ENCODE assay signal across 17 mouse cellular contexts in genomic region chr13:48851719-48852118, GRCm38 (mm10). TPM values are rescaled to one million over a fixed set of nuclear protein-coding genes. Genes with fewer than 3 reads are reported as not detected.
DNase-seq lines count a peak whose midpoint lies in the region; ATAC-seq lines count a peak whose summit lies in the region.
"Had no signal": no experiment of that assay in that cellular context is flagged by ENCODE, and none has a peak within 500 bp of the region (broad histone marks: within the 10 kb centered on the region; RNA-seq: fewer than 3 reads in every experiment).

No protein-coding gene starts in this region.

- WGBS in heart, embryonic 12.5 days, result 79% methylated on average over 5 of the region's 5 CpGs
- 88% methylated on average over 5 of the region's 5 CpGs for WGBS in midbrain, embryonic 10.5 days
- WGBS in midbrain, embryonic 13.5 days, result 91% methylated on average over 5 of the region's 5 CpGs
- WGBS in intestine, embryonic 16.5 days, result 70% methylated on average over 5 of the region's 5 CpGs

- H3K4me1 ChIP-seq in heart, embryonic 12.5 days (replicated peaks), result peaks cover 77% of the 10 kb centered on the region
- H3K4me1 ChIP-seq in midbrain, embryonic 10.5 days, result peaks cover 77% of the 10 kb centered on the region
- H3K4me1 ChIP-seq in midbrain, embryonic 13.5 days (replicated peaks), result peaks cover 79% of the 10 kb centered on the region
- H3K4me1 ChIP-seq in intestine, embryonic 16.5 days (ENCODE audit: control insufficient read depth, insufficient read depth, low read length), result peaks cover 63% of the 10 kb centered on the region

- H3K9ac ChIP-seq in heart, embryonic 12.5 days, result peak overlapping the region; percentile 26; the same call in 1 of the 2 replicates
- H3K9ac ChIP-seq in midbrain, embryonic 13.5 days (replicated peaks), result no peak overlapping the region
- H3K9ac ChIP-seq in intestine, embryonic 16.5 days (ENCODE audit: low read depth, low read length), result peak overlapping the region; percentile 15; the same call in 1 of the 2 replicates
- H3K9ac ChIP-seq: embryonic facial prominence, embryonic 15.5 days; forebrain, embryonic 15.5 days; hindbrain, embryonic 15.5 days had no signal

- no peak overlapping the region for H3K4me2 ChIP-seq in heart, embryonic 12.5 days
- no peak overlapping the region for H3K4me2 ChIP-seq in midbrain, embryonic 13.5 days (replicated peaks)
- no peak overlapping the region for H3K4me2 ChIP-seq in intestine, embryonic 16.5 days (ENCODE audit: low read depth, low read length)
- H3K4me2 ChIP-seq: embryonic facial prominence, embryonic 15.5 days; forebrain, embryonic 15.5 days; hindbrain, embryonic 15.5 days had no signal

- no peaks in the 10 kb centered on the region for H3K27me3 ChIP-seq in heart, embryonic 12.5 days (replicated peaks)
- H3K27me3 ChIP-seq in midbrain, embryonic 10.5 days (ENCODE audit: low read depth, poor library complexity, severe bottlenecking), result no peaks in the 10 kb centered on the region
- H3K27me3 ChIP-seq in midbrain, embryonic 13.5 days, result no peaks in the 10 kb centered on the region
- no peaks in the 10 kb centered on the region for H3K27me3 ChIP-seq in intestine, embryonic 16.5 days (replicated peaks; ENCODE audit: control insufficient read depth, insufficient read depth, low read length)
- H3K27me3 ChIP-seq: embryonic facial prominence, embryonic 15.5 days; forebrain, embryonic 15.5 days; hindbrain, embryonic 15.5 days had no signal

- no peaks in the 10 kb centered on the region for H3K36me3 ChIP-seq in heart, embryonic 12.5 days
- H3K36me3 ChIP-seq in midbrain, embryonic 10.5 days, result peaks cover 7% of the 10 kb centered on the region; the same call in 1 of the 2 replicates
- peaks cover 5% of the 10 kb centered on the region; the same call in 1 of the 2 replicates for H3K36me3 ChIP-seq in midbrain, embryonic 13.5 days
- no peaks in the 10 kb centered on the region for H3K36me3 ChIP-seq in intestine, embryonic 16.5 days (ENCODE audit: control insufficient read depth, insufficient read depth, low read length)
- H3K36me3 ChIP-seq: embryonic facial prominence, embryonic 15.5 days; forebrain, embryonic 15.5 days; hindbrain, embryonic 15.5 days had no signal

- no peak overlapping the region for H3K27ac ChIP-seq in heart, embryonic 12.5 days (ENCODE audit: poor library complexity, severe bottlenecking)
- H3K27ac ChIP-seq in midbrain, embryonic 10.5 days (replicated peaks), result 0 out of 2 replicates have a peak overlapping the region, but pooled peaks have one; percentile 49
- no peak overlapping the region for H3K27ac ChIP-seq in midbrain, embryonic 13.5 days
- H3K27ac ChIP-seq in intestine, embryonic 16.5 days (ENCODE audit: low read length), result peak overlapping the region; percentile 27; the same call in 1 of the 2 replicates
- H3K27ac ChIP-seq: embryonic facial prominence, embryonic 15.5 days; hindbrain, embryonic 15.5 days had no signal

- no peak for DNase-seq in heart, adult 8-10 months (ENCODE audit: low spot score)
- no peak for DNase-seq in midbrain, embryonic 10.5 days (ENCODE audit: low spot score)
- DNase-seq: adrenal gland, adult 2 months; adrenal gland, postnatal 25 days; cerebellum, adult 18-20 months; cerebellum, postnatal 14 days; embryo, embryonic 11 days; gastrocnemius, postnatal 10 days; heart, postnatal 36 days had no signal

- H3K9me3 ChIP-seq in heart, embryonic 12.5 days (replicated peaks), result no peaks in the 10 kb centered on the region
- H3K9me3 ChIP-seq in midbrain, embryonic 10.5 days (replicated peaks), result no peaks in the 10 kb centered on the region
- no peaks in the 10 kb centered on the region for H3K9me3 ChIP-seq in midbrain, embryonic 13.5 days
- no peaks in the 10 kb centered on the region for H3K9me3 ChIP-seq in intestine, embryonic 16.5 days (ENCODE audit: control insufficient read depth, low read length)
- H3K9me3 ChIP-seq: embryonic facial prominence, embryonic 15.5 days; forebrain, embryonic 15.5 days; hindbrain, embryonic 15.5 days had no signal

- ATAC-seq in heart, embryonic 12.5 days (ENCODE audit: insufficient number of reproducible peaks, low FRiP score), result no peak
- ATAC-seq in midbrain, embryonic 13.5 days, result no peak
- no peak for ATAC-seq in intestine, embryonic 16.5 days
- no peak for ATAC-seq in granulocyte monocyte progenitor cell, adult 5-6 weeks (replicated peaks; ENCODE audit: poor library complexity, severe bottlenecking)
- ATAC-seq: forebrain, embryonic 15.5 days had no signal

- H3K4me3 ChIP-seq in heart, embryonic 12.5 days, result no peak overlapping the region
- no peak overlapping the region for H3K4me3 ChIP-seq in midbrain, embryonic 10.5 days
- no peak overlapping the region for H3K4me3 ChIP-seq in midbrain, embryonic 13.5 days (replicated peaks)
- H3K4me3 ChIP-seq in intestine, embryonic 16.5 days (ENCODE audit: low read length), result no peak overlapping the region
- H3K4me3 ChIP-seq: embryonic facial prominence, embryonic 15.5 days; erythroblast, embryonic 14.5 days; forebrain, embryonic 15.5 days; hindbrain, embryonic 15.5 days had no signal

RNA-seq across cellular contexts. Expression of gene Phf2, which starts 19.2 kb away (rescaled TPM):
- 4.9 and 5.7 TPM in 2 replicates for polyA plus RNA-seq in heart, embryonic 12.5 days (2016; fragmentation: Nextera tagmentation; extraction: Ambion mirVana)
- total RNA-seq in heart, adult 8-10 months (2022), result 10 to 100 TPM; 26.8 to 31.5 (median 29.9) TPM
- polyA plus RNA-seq in midbrain, embryonic 10.5 days (2016; fragmentation: Nextera tagmentation; extraction: Ambion mirVana), result 6.6 and 9.3 TPM in 2 replicates
- 10.6 and 12.0 TPM in 2 replicates for polyA plus RNA-seq in midbrain, embryonic 13.5 days (2015; fragmentation: Nextera tagmentation; extraction: Ambion mirVana)
- 3.9 and 4.5 TPM in 2 replicates for polyA plus RNA-seq in intestine, embryonic 16.5 days (2015; fragmentation: Nextera tagmentation; extraction: Ambion mirVana)
- total RNA-seq in granulocyte monocyte progenitor cell, adult 5-6 weeks (2014; fragmentation: Nextera tagmentation), result 16.7 and 26.7 TPM in 2 replicates
- 6.4 and 7.2 TPM in 2 replicates for total RNA-seq in granulocyte monocyte progenitor cell, adult 5-6 weeks (2017)

Comparison
In these comparisons a context has a peak if more than half of its experiments do, and no peak if none do; other contexts are left out.
1. H3K27ac ChIP-seq: peak in midbrain, embryonic 10.5 days (single experiment) and intestine, embryonic 16.5 days (single experiment); none in heart, embryonic 12.5 days (single experiment) and midbrain, embryonic 13.5 days (single experiment).